ENCODE assay signal across 8 mouse cellular contexts in the genomic region with DNA sequence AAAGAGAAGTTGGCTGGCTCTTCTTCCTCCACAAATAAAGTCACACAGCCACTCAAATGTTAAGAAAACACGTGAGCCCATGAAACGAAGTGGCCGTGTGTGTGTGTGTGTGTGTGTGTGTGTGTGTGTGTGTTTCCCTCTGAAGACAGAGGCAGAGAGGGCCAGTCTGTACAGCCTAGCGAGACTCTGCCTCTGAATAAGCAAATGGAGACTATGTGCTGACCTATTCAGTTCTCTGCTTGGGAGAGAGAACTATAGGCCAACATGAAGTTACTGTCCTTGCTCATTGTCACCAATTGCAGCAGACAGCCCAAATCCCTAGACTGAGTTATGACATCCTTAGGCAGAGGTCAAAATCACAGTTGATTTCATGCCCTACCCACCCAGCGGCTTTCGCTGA. TPM values are rescaled to one million over a fixed set of nuclear protein-coding genes. Genes with fewer than 3 reads are reported as not detected.
DNase-seq lines count a peak whose midpoint lies in the region; ATAC-seq lines count a peak whose summit lies in the region.

No protein-coding gene starts in this region.

- peaks cover 56% of the 10 kb centered on the region for H3K27me3 ChIP-seq in megakaryocyte, embryonic 14.5 days (replicated peaks)
- H3K27me3 ChIP-seq in limb, embryonic 15.5 days = no peaks in the 10 kb centered on the region
- no peaks in the 10 kb centered on the region for H3K27me3 ChIP-seq in stomach, embryonic 14.5 days (ENCODE audit: control insufficient read depth, insufficient read depth, low read length)

- H3K4me3 ChIP-seq in megakaryocyte, embryonic 14.5 days (replicated peaks) = peak overlapping the region; percentile 90
- H3K4me3 ChIP-seq in limb, embryonic 15.5 days = peak overlapping the region; percentile 55
- H3K4me3 ChIP-seq in stomach, embryonic 14.5 days (ENCODE audit: low read depth, low read length) = peak overlapping the region; percentile 48

- WGBS in limb, embryonic 15.5 days = 37% methylated on average over 6 of the region's 6 CpGs
- 22% methylated on average over 6 of the region's 6 CpGs for WGBS in stomach, embryonic 14.5 days

- peaks cover 11% of the 10 kb centered on the region for H3K4me1 ChIP-seq in megakaryocyte, embryonic 14.5 days
- H3K4me1 ChIP-seq in limb, embryonic 15.5 days = peaks cover 7% of the 10 kb centered on the region
- H3K4me1 ChIP-seq in stomach, embryonic 14.5 days (ENCODE audit: control insufficient read depth, insufficient read depth, low read length) = 0 out of 2 replicates have a peak, but pooled peaks cover 3% of the 10 kb centered on the region

- H3K36me3 ChIP-seq in megakaryocyte, embryonic 14.5 days (replicated peaks; ENCODE audit: low read length) = no peaks in the 10 kb centered on the region
- H3K36me3 ChIP-seq in limb, embryonic 15.5 days = peaks cover 15% of the 10 kb centered on the region
- peaks cover 6% of the 10 kb centered on the region; the same call in 1 of the 2 replicates for H3K36me3 ChIP-seq in stomach, embryonic 14.5 days (ENCODE audit: control insufficient read depth, insufficient read depth, low read length)

- H3K9me3 ChIP-seq in megakaryocyte, embryonic 14.5 days = peaks cover 13% of the 10 kb centered on the region
- H3K9me3 ChIP-seq in limb, embryonic 15.5 days = no peaks in the 10 kb centered on the region
- no peaks in the 10 kb centered on the region for H3K9me3 ChIP-seq in stomach, embryonic 14.5 days (ENCODE audit: control insufficient read depth, low read depth, low read length)

- no peak for DNase-seq in frontal cortex, postnatal 14 days (ENCODE audit: low spot score in 2 of 2)
- DNase-seq in left cerebral cortex, adult 9 months (ENCODE audit: low spot score in 2 of 2) = no peak
- DNase-seq in yolk sac, embryonic 10.5 days (ENCODE audit: low spot score) = no peak

- H3K27ac ChIP-seq in limb, embryonic 15.5 days = peak overlapping the region; percentile 94
- peak overlapping the region; percentile 91; the same call in 1 of the 2 replicates for H3K27ac ChIP-seq in stomach, embryonic 14.5 days (ENCODE audit: low read length)

- H3K4me2 ChIP-seq in limb, embryonic 15.5 days = peak overlapping the region; percentile 59
- H3K4me2 ChIP-seq in stomach, embryonic 14.5 days (replicated peaks; ENCODE audit: low read depth, low read length) = peak overlapping the region; percentile 60

- peak; percentile 18 for ATAC-seq in frontal cortex, adult (ENCODE audit: low TSS enrichment)
- ATAC-seq in megakaryocyte, adult 5-6 weeks (ENCODE audit: poor library complexity, severe bottlenecking) = no peak
- ATAC-seq in limb, embryonic 15.5 days (ENCODE audit: insufficient number of reproducible peaks, low FRiP score, low TSS enrichment, low read depth) = peak; percentile 66
- peak; percentile 64; the same call in 1 of the 2 replicates for ATAC-seq in stomach, embryonic 14.5 days (ENCODE audit: insufficient number of reproducible peaks, insufficient read depth, low FRiP score, low read depth)

- H3K9ac ChIP-seq in limb, embryonic 15.5 days = peak overlapping the region; percentile 57; the same call in 1 of the 2 replicates
- H3K9ac ChIP-seq in stomach, embryonic 14.5 days (replicated peaks; ENCODE audit: low read depth, low read length) = peak overlapping the region; percentile 47; the same call in 1 of the 2 replicates

RNA-seq across cellular contexts. Expression of a gene that starts 0.6 kb away (rescaled TPM):
- polyA plus RNA-seq in megakaryocyte, embryonic 14.5 days (2012; ENCODE audit: insufficient read depth, low replicate concordance) = not detected in 2 replicates
- not detected in 2 replicates for total RNA-seq in megakaryocyte, adult 5-6 weeks (2015)
- not detected in 2 replicates for total RNA-seq in megakaryocyte, adult 5-6 weeks (2017)
- 20.6 and 21.4 TPM in 2 replicates for polyA plus RNA-seq in limb, embryonic 15.5 days (2015; fragmentation: Nextera tagmentation; extraction: Ambion mirVana)
- polyA plus RNA-seq in stomach, embryonic 14.5 days (2014; fragmentation: Nextera tagmentation; extraction: Ambion mirVana) = 21.9 and 29.8 TPM in 2 replicates

Comparison
In these comparisons a context has a peak if more than half of its experiments do, and no peak if none do; other contexts are left out.
1. RNA of a gene that starts 0.6 kb away (polyA plus RNA-seq): 21.9 to 29.8 TPM in stomach, embryonic 14.5 days and 20.6 to 21.4 TPM in limb, embryonic 15.5 days; not detected in megakaryocyte, embryonic 14.5 days; every median in the first group is over 10 times any median in the second.
2. Peak in every context shown above with its lines, with median percentiles within 50 percentile points of each other: H3K4me3 ChIP-seq.